Mouse (Mus musculus): ENCODE measurements at regions not wholly inside any gene's neighbourhood (a gene's known extent, or its start where the extent isn't known, plus 50 kb on each side); places are given as distances from the start of the nearest gene placed in this dataset. TPM values are rescaled to one million over a fixed set of nuclear protein-coding genes. Genes with fewer than 3 reads are reported as not detected.

DNA sequence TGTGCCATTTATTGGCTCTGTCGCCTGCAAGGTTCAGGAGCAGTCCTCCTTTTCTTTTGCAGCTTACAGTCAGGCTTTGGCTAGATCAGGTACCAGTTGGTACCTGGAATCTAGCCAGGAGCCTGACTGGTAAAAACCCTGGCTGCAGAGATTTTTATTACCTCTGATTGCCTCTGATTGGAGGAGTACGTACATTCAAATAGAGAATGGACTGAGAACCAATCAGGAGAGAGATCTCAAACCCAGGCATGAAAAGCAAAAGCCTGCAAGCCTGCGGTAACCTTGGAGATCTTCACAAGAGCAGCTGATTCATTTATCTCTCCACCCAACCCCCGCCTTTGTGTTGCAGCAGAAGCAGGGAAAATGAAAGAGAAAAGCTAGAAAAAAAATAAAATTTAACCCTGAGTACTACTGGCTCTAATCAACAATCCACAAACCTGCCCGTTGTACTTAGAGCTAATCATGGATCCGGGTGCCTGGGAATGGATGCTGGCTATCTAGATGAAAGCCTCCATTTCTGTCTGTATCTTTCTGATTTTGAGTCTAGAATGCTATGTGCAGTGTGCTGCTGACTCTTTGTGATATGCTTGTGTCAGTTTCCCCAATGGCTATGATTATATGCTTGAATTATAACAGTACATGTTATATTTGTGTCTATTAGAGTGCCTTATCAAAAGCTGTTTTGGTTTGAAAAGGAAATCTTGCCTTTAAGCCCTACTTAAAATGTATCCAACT, 406.2 kb upstream of the Ndn start:
- WGBS: 39% methylated on average over 6 of the region's 6 CpGs
- Histone ChIP-seq H3K36me3 (no peaks in the 10 kb centered on the region), H3K4me1 (peaks cover 16% of the 10 kb centered on the region), H3K27me3 (no peaks in the 10 kb centered on the region), H3K4me3 (0 out of 2 replicates have a peak overlapping the region, but pooled peaks have one; percentile 1), H3K27ac (replicated peaks) (peak overlapping the region; percentile 89), H3K9ac (replicated peaks) (no peak overlapping the region; the same call in 1 of the 2 replicates), H3K9me3 (0 out of 2 replicates have a peak, but pooled peaks cover 6% of the 10 kb centered on the region), H3K4me2 (replicated peaks) (peak overlapping the region; percentile 25)
- ATAC-seq (replicated peaks): peak; percentile 99

DNA sequence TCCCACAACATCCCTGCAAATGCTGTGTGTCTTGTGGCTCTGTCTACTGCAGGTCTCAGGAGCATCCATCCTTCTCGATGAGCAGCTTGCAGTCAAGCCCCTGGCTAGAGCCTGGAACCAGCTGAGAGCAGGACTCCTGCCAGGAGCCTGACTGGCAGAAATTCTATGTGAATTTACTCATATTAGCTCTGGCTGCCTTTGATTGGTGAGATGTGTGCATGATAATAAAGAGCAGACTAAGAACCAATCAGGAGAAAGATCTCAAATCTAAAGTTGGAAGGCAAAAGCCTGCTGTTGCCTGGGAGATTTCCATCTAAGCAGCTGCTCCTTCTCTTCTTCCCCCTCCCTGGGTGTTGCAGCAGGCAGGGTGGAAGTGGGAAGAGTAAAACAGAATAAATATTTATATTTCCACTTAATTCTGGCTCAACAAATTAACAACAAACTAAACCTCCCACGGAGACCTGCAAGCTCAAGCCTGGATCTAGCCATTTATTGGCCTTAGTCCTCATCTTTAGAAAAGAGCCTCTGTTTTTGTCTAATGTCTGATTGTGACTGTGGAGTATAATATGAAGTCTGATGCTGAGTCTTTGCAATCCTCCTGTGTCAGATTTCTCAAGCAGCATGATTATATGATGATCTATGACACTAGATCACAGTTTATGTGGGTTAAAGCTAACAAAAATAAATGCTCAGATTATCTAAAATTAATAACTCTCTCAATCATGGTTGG, 364.0 kb upstream of the Ndn start:
- no peaks in the 10 kb centered on the region for H3K27me3 ChIP-seq
- H3K4me2 ChIP-seq (replicated peaks): no peak overlapping the region
- no peak overlapping the region for H3K9ac ChIP-seq (replicated peaks)
- H3K4me1 ChIP-seq: peaks cover 3% of the 10 kb centered on the region; the same call in 1 of the 2 replicates
- no peak overlapping the region for H3K4me3 ChIP-seq
- WGBS: 40% methylated on average over 2 of the region's 2 CpGs
- H3K27ac ChIP-seq (replicated peaks): peak overlapping the region; percentile 63
- H3K9me3 ChIP-seq: 0 out of 2 replicates have a peak, but pooled peaks cover 2% of the 10 kb centered on the region
- ATAC-seq (replicated peaks): peak; percentile 96
- H3K36me3 ChIP-seq: no peaks in the 10 kb centered on the region

- H3K4me1 ChIP-seq: no peaks in the 10 kb centered on the region
- no peaks in the 10 kb centered on the region; the same call in 1 of the 2 replicates for H3K36me3 ChIP-seq
- H3K4me2 ChIP-seq (replicated peaks): no peak overlapping the region
- H3K4me3 ChIP-seq: no peak overlapping the region
- H3K9me3 ChIP-seq: peaks cover 8% of the 10 kb centered on the region
- no peak overlapping the region for H3K9ac ChIP-seq (replicated peaks)
- 39% methylated on average over 3 of the region's 3 CpGs for WGBS
- ATAC-seq (replicated peaks): 0 out of 2 replicates have a peak, but pooled peaks have one; percentile 32
- H3K27ac ChIP-seq (replicated peaks): no peak overlapping the region
- no peaks in the 10 kb centered on the region for H3K27me3 ChIP-seq
Observed at GRCm38 (mm10) chr7:62026635-62027034, 319.7 kb upstream of the Ndn start.

- Histone ChIP-seq H3K9me3 (no peaks in the 10 kb centered on the region), H3K27ac (replicated peaks) (peak overlapping the region; percentile 78), H3K4me3 (no peak overlapping the region), H3K27me3 (no peaks in the 10 kb centered on the region), H3K4me1 (peaks cover 3% of the 10 kb centered on the region; the same call in 1 of the 2 replicates), H3K4me2 (replicated peaks) (no peak overlapping the region), H3K9ac (replicated peaks) (no peak overlapping the region), H3K36me3 (no peaks in the 10 kb centered on the region)
- 46% methylated on average over 3 of the region's 3 CpGs for WGBS
- peak; percentile 95 for ATAC-seq (replicated peaks)
Observed at GRCm38 (mm10) chr7:62045743-62046451, 300.5 kb upstream of the Ndn start.

GRCm38 (mm10) chr7:62046452-62046809, 299.9 kb upstream of the Ndn start:
- H3K4me3 ChIP-seq: no peak overlapping the region
- H3K9ac ChIP-seq (replicated peaks): no peak overlapping the region
- H3K4me2 ChIP-seq (replicated peaks): no peak overlapping the region
- H3K27ac ChIP-seq (replicated peaks): peak overlapping the region; percentile 78
- peaks cover 3% of the 10 kb centered on the region; the same call in 1 of the 2 replicates for H3K4me1 ChIP-seq
- H3K27me3 ChIP-seq: no peaks in the 10 kb centered on the region
- 52% methylated on average over 2 of the region's 2 CpGs for WGBS
- no peaks in the 10 kb centered on the region for H3K9me3 ChIP-seq
- ATAC-seq (replicated peaks): peak; percentile 84; the same call in 1 of the 2 replicates
- H3K36me3 ChIP-seq: no peaks in the 10 kb centered on the region

DNA sequence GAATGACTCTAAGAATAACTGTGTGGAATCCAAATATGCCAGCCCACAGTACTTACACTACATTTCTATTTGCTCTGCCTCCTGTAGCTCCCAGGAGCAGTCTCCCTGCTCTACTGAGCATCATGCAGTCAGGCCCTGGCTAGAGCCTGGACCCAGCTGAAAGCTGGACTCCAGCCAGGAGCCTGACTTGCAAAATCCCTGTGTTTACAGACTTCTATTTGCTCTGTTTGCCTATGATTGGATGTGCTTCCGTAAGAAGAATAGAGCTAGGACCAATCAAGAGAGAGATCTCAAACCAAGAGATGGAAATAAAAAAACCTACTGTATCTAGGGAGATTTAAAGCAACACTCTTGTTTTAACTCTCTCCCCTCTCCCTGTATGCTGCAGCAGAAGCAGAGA, 267.8 kb upstream of the Ndn start:
- Histone ChIP-seq H3K4me2 (replicated peaks) (no peak overlapping the region), H3K4me1 (peaks cover 5% of the 10 kb centered on the region; the same call in 1 of the 2 replicates), H3K4me3 (no peak overlapping the region), H3K27me3 (no peaks in the 10 kb centered on the region), H3K9me3 (no peaks in the 10 kb centered on the region; the same call in 1 of the 2 replicates), H3K9ac (replicated peaks) (no peak overlapping the region), H3K27ac (replicated peaks) (no peak overlapping the region), H3K36me3 (no peaks in the 10 kb centered on the region)
- peak; percentile 91 for ATAC-seq (replicated peaks)
- WGBS: 33% methylated on average over 1 of the region's 1 CpGs

DNA sequence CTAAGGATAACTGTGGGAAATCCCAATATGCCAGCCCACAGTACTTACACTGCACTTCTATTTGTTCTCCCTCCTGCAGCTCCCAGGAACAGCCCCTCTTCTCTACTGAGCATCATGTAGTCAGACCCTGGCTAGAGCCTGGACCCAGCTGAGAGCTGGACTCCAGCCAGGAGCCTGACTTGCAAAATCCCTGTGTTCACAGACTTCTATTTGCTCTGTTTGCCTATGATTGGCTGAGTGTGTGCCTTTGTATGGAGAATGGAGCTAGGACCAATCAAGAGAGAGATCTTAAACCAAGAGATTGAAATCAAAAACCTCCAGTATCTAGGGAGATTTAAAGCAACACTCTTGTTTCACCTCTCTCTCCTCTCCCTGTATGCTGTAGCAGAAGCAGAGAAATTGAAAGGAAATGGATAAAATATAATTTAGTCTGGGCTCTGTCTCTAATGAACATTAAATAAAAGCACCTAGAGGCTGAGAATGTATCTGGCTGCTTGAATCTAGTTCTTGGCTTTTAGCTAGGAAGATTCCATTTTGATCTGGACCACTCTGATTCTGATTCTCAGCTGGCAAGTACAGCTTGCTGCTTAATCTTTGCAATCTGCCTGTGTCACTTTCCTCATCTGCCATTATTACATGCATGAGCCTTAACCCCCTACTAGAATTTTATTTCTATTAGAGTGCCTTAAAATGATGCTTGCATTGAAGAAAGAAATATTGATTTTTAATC, 261.1 kb upstream of the Ndn start:
- Histone ChIP-seq H3K27ac (replicated peaks) (peak overlapping the region; percentile 64), H3K9me3 (no peaks in the 10 kb centered on the region)
- peak; percentile 98 for ATAC-seq (replicated peaks)

More for the DNA sequence above, 261.1 kb upstream of the Ndn start:
- H3K36me3 ChIP-seq: no peaks in the 10 kb centered on the region; the same call in 1 of the 2 replicates
- no peak overlapping the region for H3K4me2 ChIP-seq (replicated peaks)
- H3K4me3 ChIP-seq: no peak overlapping the region
- H3K4me1 ChIP-seq: 0 out of 2 replicates have a peak, but pooled peaks cover 3% of the 10 kb centered on the region
- H3K9ac ChIP-seq (replicated peaks): no peak overlapping the region
- no peaks in the 10 kb centered on the region for H3K27me3 ChIP-seq

Small RNAs in the stretch of these regions (microRNA-seq; reads per million reads assigned to microRNA genes)
- gene Gm24923 (not detected), gene Mir344-2 (not detected), gene Mir344f (12.7 reads per million, percentile 28 among the genes with 10 or more reads in this experiment), gene Mir344g (0.88 reads per million), gene Mir344i (not detected)

Measured in forebrain, embryonic 15.5 days (tissue).